Mouse (Mus musculus) intestine, embryonic 16.5 days (tissue): Measurements from ENCODE around the gene Cyp3a16. TPM values are rescaled to one million over a fixed set of nuclear protein-coding genes. Genes with fewer than 3 reads are reported as not detected.
"Not testable (repeated sequence)": the region's sequence is repeated elsewhere in the genome, so short reads cannot be mapped to it uniquely, and the experiment has no call there.

Experiments used
- ATAC-seq: fragments of 200-750 bp; cut with Nextera tagmentation; 2 replicates; pipeline ENCODE4 v1.8.0; 2017; ENCODE audit warnings: moderate TSS enrichment, moderate library complexity
- H3K27ac ChIP-seq: fragments of 300-500 bp; sonication (generic); 2 replicates; pipeline ENCODE4 v1.5.1; 2014; ENCODE audit warnings: mild to moderate bottlenecking, low read length
- H3K27me3 ChIP-seq: fragments of 300-500 bp; sonication (generic); replicated peaks from 2 replicates; pipeline ENCODE4 v1.6.1; 2014; ENCODE audit warnings: low read length, control low read depth, mixed read lengths; ENCODE audit not compliant: control insufficient read depth, insufficient read depth
- H3K36me3 ChIP-seq: fragments of 300-500 bp; sonication (generic); 2 replicates; pipeline ENCODE4 v1.6.1; 2014; ENCODE audit warnings: low read length, control low read depth; ENCODE audit not compliant: control insufficient read depth, insufficient read depth
- H3K4me1 ChIP-seq: fragments of 300-500 bp; sonication (generic); 2 replicates; pipeline ENCODE4 v1.6.1; 2014; ENCODE audit warnings: low read length, control low read depth, mixed read lengths; ENCODE audit not compliant: control insufficient read depth, insufficient read depth
- H3K4me2 ChIP-seq: fragments of 300-500 bp; sonication (generic); 2 replicates; pipeline ENCODE4 v1.6.1; 2014; ENCODE audit warnings: low read depth, low read length, control low read depth
- H3K4me3 ChIP-seq: fragments of 300-500 bp; sonication (generic); 2 replicates; pipeline ENCODE4 v1.5.1; 2014; ENCODE audit warnings: mild to moderate bottlenecking, low read length
- H3K9ac ChIP-seq: fragments of 300-500 bp; sonication (generic); 2 replicates; pipeline ENCODE4 v1.6.1; 2014; ENCODE audit warnings: low read depth, low read length
- H3K9me3 ChIP-seq: fragments of 300-500 bp; sonication (generic); 2 replicates; pipeline ENCODE4 v1.6.1; 2016; ENCODE audit warnings: low read length, control low read depth; ENCODE audit not compliant: control insufficient read depth
- WGBS: fragments of 180-500 bp; shearing (Covaris S2); extraction: QIAGEN DNeasy Blood & Tissue Kit; methylation state at CpG from one replicate; pipeline ENCODE4 v1.1.7; 2014; 5-methylcytosine and 5-hydroxymethylcytosine counted together
- polyA plus RNA-seq: library from polyadenylated mRNA; unstranded; fragments of >200 nt; fragmentation: Nextera tagmentation; extraction: Ambion mirVana; gene quantifications from 2 replicates; pipeline ENCODE4 v1.2.1, GENCODE M21; 2015

Cyp3a16 gene
- polyA plus RNA-seq: 0.10 and 0.17 TPM in 2 replicates

GRCm38 (mm10) chr5:145469623-145470022 is at the start of gene Cyp3a16:
Cyp3a16 (minus strand) TSS chr5:145469723.
- ATAC-seq, H3K36me3 ChIP-seq, H3K4me3 ChIP-seq, H3K4me2 ChIP-seq, H3K27me3 ChIP-seq, H3K9me3 ChIP-seq, H3K9ac ChIP-seq, H3K4me1 ChIP-seq, H3K27ac ChIP-seq: not testable (repeated sequence)
- WGBS: 69% methylated on average over 2 of the region's 2 CpGs

- ATAC-seq: no peak
- H3K4me3 ChIP-seq: no peak overlapping the region
- no CpG with 5 or more reads among the region's 6 CpGs for WGBS
- H3K9me3 ChIP-seq: no peaks in the 10 kb centered on the region
- no peaks in the 10 kb centered on the region for H3K36me3 ChIP-seq
- no peaks in the 10 kb centered on the region for H3K27me3 ChIP-seq
- H3K4me2 ChIP-seq: no peak overlapping the region
- no peak overlapping the region for H3K27ac ChIP-seq
- no peak overlapping the region for H3K9ac ChIP-seq
- H3K4me1 ChIP-seq: no peaks in the 10 kb centered on the region
Observed at GRCm38 (mm10) chr5:145490300-145490699, 20.8 kb upstream of the Cyp3a16 start.

- 55% methylated on average over 5 of the region's 5 CpGs for WGBS
- ATAC-seq: no peak
- H3K4me3 ChIP-seq: no peak overlapping the region
- H3K36me3 ChIP-seq: no peaks in the 10 kb centered on the region
- no peaks in the 10 kb centered on the region for H3K27me3 ChIP-seq
- no peak overlapping the region for H3K4me2 ChIP-seq
- H3K27ac ChIP-seq: no peak overlapping the region
- H3K4me1 ChIP-seq: no peaks in the 10 kb centered on the region
- H3K9me3 ChIP-seq: no peaks in the 10 kb centered on the region
- no peak overlapping the region for H3K9ac ChIP-seq
Observed at GRCm38 (mm10) chr5:145464304-145465088, 5.0 kb downstream of the Cyp3a16 start.

GRCm38 (mm10) chr5:145462321-145462720 is 7.2 kb downstream of the Cyp3a16 start:
- WGBS: 75% methylated on average over 4 of the region's 4 CpGs
- Histone ChIP-seq H3K4me3 (no peak overlapping the region), H3K9ac (no peak overlapping the region), H3K4me2 (no peak overlapping the region), H3K4me1 (no peaks in the 10 kb centered on the region), H3K9me3 (no peaks in the 10 kb centered on the region), H3K27ac (no peak overlapping the region), H3K36me3 (no peaks in the 10 kb centered on the region), H3K27me3 (no peaks in the 10 kb centered on the region)
- no peak for ATAC-seq

- H3K27ac ChIP-seq: no peak overlapping the region
- H3K9me3 ChIP-seq: no peaks in the 10 kb centered on the region
- H3K27me3 ChIP-seq: no peaks in the 10 kb centered on the region
- H3K36me3 ChIP-seq: no peaks in the 10 kb centered on the region
- no peak overlapping the region for H3K4me3 ChIP-seq
- no peak for ATAC-seq
- no peak overlapping the region for H3K4me2 ChIP-seq
- H3K9ac ChIP-seq: no peak overlapping the region
- no peaks in the 10 kb centered on the region for H3K4me1 ChIP-seq
- WGBS: 86% methylated on average over 4 of the region's 4 CpGs
Observed at GRCm38 (mm10) chr5:145454389-145454788, 15.1 kb downstream of the Cyp3a16 start.

GRCm38 (mm10) chr5:145433688-145434087 is 35.8 kb downstream of the Cyp3a16 start:
- H3K27ac ChIP-seq: no peak overlapping the region
- H3K27me3 ChIP-seq: no peaks in the 10 kb centered on the region
- H3K4me3 ChIP-seq: no peak overlapping the region
- no peaks in the 10 kb centered on the region for H3K4me1 ChIP-seq
- no peak overlapping the region for H3K4me2 ChIP-seq
- no peak for ATAC-seq
- H3K9ac ChIP-seq: no peak overlapping the region
- H3K36me3 ChIP-seq: no peaks in the 10 kb centered on the region
- peaks cover 8% of the 10 kb centered on the region for H3K9me3 ChIP-seq
- WGBS: 84% methylated on average over 1 of the region's 1 CpGs

- Histone ChIP-seq H3K9me3 (peaks cover 8% of the 10 kb centered on the region), H3K36me3 (no peaks in the 10 kb centered on the region), H3K4me2 (no peak overlapping the region), H3K9ac (no peak overlapping the region), H3K4me1 (no peaks in the 10 kb centered on the region), H3K27me3 (no peaks in the 10 kb centered on the region), H3K27ac (no peak overlapping the region), H3K4me3 (no peak overlapping the region)
- ATAC-seq: no peak
Observed at GRCm38 (mm10) chr5:145431004-145431403, 38.5 kb downstream of the Cyp3a16 start.

- Histone ChIP-seq H3K4me1 (no peaks in the 10 kb centered on the region), H3K9me3 (no peaks in the 10 kb centered on the region), H3K9ac (no peak overlapping the region), H3K4me2 (no peak overlapping the region), H3K27ac (no peak overlapping the region), H3K4me3 (no peak overlapping the region), H3K27me3 (no peaks in the 10 kb centered on the region), H3K36me3 (no peaks in the 10 kb centered on the region)
- no peak for ATAC-seq
- WGBS: 69% methylated on average over 1 of the region's 1 CpGs
Observed at GRCm38 (mm10) chr5:145422287-145422686, 47.2 kb downstream of the Cyp3a16 start.

- not testable (repeated sequence) for H3K4me3 ChIP-seq, H3K9ac ChIP-seq, H3K36me3 ChIP-seq, H3K27me3 ChIP-seq, H3K4me2 ChIP-seq, H3K9me3 ChIP-seq, ATAC-seq, H3K27ac ChIP-seq, H3K4me1 ChIP-seq
- 88% methylated on average over 9 of the region's 9 CpGs for WGBS
Observed at GRCm38 (mm10) chr5:145415416-145415815, 54.1 kb downstream of the Cyp3a16 start.
